Mouse (Mus musculus) embryonic fibroblast, embryonic 13.5 days (primary cell): Measurements from ENCODE around the gene Socs2. TPM values are rescaled to one million over a fixed set of nuclear protein-coding genes. Genes with fewer than 3 reads are reported as not detected.

Source experiments
- H3K27ac ChIP-seq: 2 replicates; pipeline ENCODE4 v1.5.1; 2012; ENCODE audit warnings: low read length, control low read depth, inconsistent platforms; ENCODE audit not compliant: insufficient read depth
- H3K4me1 ChIP-seq: 2 replicates; pipeline ENCODE4 v1.6.1; 2011; ENCODE audit warnings: low read length; ENCODE audit not compliant: control insufficient read depth, insufficient read depth
- H3K4me3 ChIP-seq: 2 replicates; pipeline ENCODE4 v1.5.1; 2011; ENCODE audit warnings: mild to moderate bottlenecking, control low read depth, low read length; ENCODE audit not compliant: insufficient read depth
- CTCF ChIP-seq: IDR thresholded peaks from 2 replicates; pipeline ENCODE4 v1.5.1; 2011; ENCODE audit warnings: mild to moderate bottlenecking, control low read depth, low read length, moderate library complexity, borderline replicate concordance; ENCODE audit not compliant: insufficient read depth
- POLR2A ChIP-seq: IDR thresholded peaks from 2 replicates; pipeline ENCODE4 v1.6.1; 2011; ENCODE audit warnings: low read depth, mild to moderate bottlenecking, control low read depth, low read length, moderate library complexity
- polyA plus RNA-seq: library from polyadenylated mRNA; stranded (reverse); fragments of >200 nt; gene quantifications from 2 replicates; pipeline ENCODE4 v1.2.4, GENCODE M21; 2011; ENCODE audit warnings: low read depth; ENCODE audit not compliant: missing spikeins, insufficient read length

Socs2 gene
- polyA plus RNA-seq, 1 experiment = 42.5 TPM

DNA sequence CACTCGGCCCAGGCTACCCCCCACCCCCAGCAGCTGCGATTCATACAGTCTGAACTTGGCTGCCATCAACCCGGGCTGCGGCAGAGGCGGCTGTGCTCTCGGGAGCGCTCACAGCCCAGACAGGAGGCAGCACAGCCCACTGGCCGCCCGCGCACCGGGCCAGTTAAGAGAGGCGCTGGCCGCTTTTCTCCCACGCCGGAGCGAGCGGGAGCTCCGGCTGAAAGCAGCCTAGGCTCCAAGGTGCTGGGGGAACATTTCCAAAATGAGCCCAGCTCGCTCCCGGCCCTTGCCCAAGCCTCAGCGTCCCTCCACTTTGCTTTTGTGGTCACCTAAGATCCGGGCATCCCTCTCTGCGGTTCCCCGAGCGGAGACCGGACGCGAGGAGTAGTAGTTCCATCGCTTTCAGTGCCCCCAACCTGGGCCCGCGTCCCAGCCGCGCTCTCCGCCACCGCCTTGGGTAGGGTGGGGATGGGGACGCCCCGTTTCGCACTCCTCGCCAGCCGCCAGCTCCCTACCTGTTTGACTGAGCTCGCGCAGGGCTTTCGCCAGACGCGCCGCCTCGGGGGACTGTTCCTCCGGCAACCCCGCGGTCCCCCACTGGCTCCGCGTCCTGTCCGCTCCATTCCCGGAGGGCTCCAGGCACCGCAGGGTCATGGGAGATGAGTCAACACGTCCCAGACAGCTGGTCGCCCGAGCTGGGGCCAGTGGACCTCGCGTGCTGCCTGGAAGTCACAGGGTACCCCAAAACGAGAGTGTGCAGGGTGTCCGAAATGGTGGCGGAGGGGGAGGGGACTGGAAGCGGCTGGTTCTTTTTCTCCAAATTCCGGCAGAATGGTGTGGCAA lies 2.4 kb downstream of the Socs2 start:
- TF ChIP-seq POLR2A = no peak
- no peak for TF ChIP-seq CTCF
- Histone ChIP-seq H3K4me1 (no peaks in the 10 kb centered on the region), H3K4me3 (peak overlapping the region; percentile 61), H3K27ac (no peak overlapping the region)

DNA sequence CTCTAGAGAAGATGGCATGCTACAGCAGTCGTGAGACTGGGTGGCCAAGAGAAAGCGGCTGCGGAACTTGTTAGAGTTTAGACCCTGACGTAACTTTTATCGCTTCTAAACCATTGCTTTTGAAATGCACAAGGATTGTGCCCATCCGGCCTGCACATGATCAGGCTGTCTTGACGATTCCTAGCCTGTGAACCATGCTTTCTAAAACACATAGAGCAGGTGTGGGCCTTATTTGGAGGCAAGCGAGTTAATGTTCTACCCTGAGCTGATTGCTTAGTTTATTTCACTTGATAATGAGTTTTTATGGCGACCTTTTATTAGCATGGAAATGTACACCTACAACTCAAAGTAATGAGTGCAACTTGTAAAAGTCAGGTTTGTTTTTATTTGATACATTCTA lies 5.8 kb downstream of the Socs2 start:
- no peaks in the 10 kb centered on the region for H3K4me1 ChIP-seq
- H3K4me3 ChIP-seq = no peak overlapping the region
- no peak overlapping the region for H3K27ac ChIP-seq
- TF ChIP-seq CTCF (no peak), POLR2A (no peak)

DNA sequence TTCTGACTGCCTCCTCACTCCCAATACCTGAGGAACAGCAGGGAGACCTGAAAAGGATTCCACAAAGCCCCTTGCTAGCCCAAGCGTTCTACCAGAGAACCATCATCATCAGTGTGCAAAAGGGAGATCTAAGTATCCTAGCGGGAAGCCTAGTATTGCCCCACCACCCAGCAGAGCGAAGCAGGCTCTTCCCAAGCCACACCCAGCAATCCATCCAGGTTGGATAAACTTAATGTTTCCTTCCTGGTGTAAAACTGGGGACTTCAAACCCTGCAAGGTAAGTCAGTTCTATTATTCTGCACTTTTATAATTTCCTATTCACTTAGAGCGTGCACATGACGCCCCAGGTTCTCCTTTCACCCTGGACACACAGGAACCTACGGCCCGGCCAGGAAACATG lies 6.3 kb downstream of the Socs2 start:
- no peak overlapping the region for H3K27ac ChIP-seq
- no peak for TF ChIP-seq POLR2A
- TF ChIP-seq CTCF = no peak
- no peak overlapping the region for H3K4me3 ChIP-seq
- no peaks in the 10 kb centered on the region for H3K4me1 ChIP-seq

DNA sequence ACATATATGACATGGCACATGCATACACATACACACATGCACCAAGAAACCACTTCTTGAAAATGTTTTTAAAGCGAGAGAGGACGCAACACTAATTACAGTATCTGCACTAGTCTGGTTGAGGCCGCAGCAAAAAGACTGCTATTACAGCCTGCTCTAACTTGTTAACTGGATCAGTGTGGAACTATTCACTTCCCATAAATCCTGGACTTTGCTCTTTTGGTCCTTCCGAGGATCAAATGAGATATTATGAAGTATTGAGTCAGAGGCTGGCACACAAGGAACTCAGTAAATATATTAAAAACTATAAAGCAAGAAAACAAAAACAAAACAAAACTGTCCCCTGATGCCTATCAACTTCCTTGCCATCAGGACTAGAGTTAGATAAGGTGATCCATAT lies 6.8 kb downstream of the Socs2 start:
- Histone ChIP-seq H3K4me3 (no peak overlapping the region), H3K4me1 (no peaks in the 10 kb centered on the region), H3K27ac (no peak overlapping the region)
- no peak for TF ChIP-seq CTCF
- no peak for TF ChIP-seq POLR2A

DNA sequence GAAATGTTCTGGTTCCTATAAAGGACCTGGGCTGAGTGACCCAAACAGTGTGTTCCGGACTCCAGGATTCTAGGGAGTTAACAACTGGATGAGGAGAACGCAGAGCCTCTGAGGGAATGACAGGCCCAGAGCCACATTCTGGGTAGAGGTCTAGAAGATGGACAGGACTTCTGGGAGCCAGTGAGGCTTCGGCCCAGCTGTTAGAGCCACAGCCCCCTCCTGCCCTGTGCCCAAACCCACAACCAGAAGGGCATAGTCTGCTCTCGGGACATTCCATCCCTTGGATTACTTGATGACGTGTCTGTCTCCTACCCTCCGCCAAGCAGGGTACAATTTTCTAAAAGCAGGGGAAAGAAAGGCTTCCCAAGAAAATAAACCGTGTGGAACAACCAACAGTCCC lies 7.8 kb downstream of the Socs2 start:
- Histone ChIP-seq H3K4me1 (no peaks in the 10 kb centered on the region), H3K27ac (no peak overlapping the region), H3K4me3 (no peak overlapping the region)
- TF ChIP-seq POLR2A (no peak), CTCF (no peak)

DNA sequence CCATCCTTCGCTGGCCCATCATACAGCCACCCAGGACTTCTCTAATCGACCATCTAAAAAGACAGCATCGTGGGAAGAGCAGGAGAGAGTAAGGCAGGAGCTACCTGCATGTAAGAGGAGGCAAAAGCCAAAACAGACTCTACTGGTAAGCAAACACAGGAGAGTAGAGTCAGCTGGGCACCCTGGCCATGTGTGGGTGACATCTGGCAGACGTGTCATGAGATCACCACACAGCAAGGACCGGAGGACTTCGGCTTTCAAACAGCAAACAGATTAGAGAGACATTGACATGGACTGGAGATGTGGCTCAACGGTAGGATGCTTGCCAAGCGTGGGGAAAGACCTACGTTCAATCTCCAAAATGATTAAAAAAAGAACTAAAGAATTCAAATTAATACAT lies 8.5 kb downstream of the Socs2 start:
- Histone ChIP-seq H3K4me1 (no peaks in the 10 kb centered on the region), H3K27ac (no peak overlapping the region), H3K4me3 (no peak overlapping the region)
- TF ChIP-seq POLR2A (no peak), CTCF (no peak)

DNA sequence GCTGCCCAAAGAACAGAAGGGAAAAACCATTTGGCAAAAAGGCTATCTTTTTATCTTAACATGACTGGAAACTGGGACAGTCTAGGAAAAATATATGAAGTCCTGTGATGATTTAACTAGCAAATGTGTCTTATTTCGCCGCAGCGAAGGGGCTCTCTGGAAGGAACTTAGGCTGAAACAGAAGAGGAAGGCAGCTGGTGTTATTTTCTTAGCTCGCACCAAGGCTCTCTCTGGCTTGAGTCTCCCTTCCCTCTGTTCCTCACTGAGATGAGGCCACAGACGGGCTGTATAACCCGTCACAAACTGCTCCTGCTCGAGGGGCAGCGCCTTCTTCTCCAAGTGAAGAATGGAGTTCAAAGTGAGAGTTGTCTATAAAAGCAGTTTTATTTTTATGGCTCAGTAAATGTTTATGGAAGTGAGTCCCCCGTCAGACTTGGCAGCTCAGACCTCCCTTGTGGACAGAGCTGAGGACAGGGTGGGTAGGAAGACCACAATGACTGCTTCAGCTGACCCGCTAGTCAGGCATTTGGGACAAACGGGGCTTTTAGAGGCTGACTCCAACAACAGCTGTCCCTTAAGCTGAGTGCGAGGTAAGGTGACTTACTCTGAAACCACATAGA lies 9.3 kb downstream of the Socs2 start:
- no peak overlapping the region for H3K4me3 ChIP-seq
- TF ChIP-seq CTCF = no peak
- TF ChIP-seq POLR2A = no peak
- no peaks in the 10 kb centered on the region for H3K4me1 ChIP-seq
- no peak overlapping the region for H3K27ac ChIP-seq

DNA sequence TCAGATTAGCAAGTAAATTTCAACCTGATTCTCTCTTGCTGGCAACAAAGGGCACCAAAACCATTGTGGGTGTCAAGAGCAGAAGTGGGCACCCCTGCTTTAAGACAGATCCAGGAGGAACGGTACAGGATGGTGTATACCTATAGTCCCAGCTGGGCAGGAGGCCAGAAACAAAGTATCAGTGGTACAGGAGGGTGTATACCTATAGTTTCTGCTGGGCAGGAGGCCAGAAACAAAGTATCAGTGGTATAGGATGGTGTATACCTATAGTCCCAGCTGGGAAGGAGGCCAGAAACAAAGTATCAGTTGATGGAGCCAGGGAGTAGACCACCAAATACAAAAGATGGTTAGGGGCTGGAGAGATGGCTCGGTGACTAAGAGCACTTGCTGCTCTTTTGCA lies 12.2 kb downstream of the Socs2 start:
- Histone ChIP-seq H3K27ac (no peak overlapping the region), H3K4me3 (no peak overlapping the region), H3K4me1 (no peaks in the 10 kb centered on the region)
- TF ChIP-seq POLR2A (no peak), CTCF (no peak)

DNA sequence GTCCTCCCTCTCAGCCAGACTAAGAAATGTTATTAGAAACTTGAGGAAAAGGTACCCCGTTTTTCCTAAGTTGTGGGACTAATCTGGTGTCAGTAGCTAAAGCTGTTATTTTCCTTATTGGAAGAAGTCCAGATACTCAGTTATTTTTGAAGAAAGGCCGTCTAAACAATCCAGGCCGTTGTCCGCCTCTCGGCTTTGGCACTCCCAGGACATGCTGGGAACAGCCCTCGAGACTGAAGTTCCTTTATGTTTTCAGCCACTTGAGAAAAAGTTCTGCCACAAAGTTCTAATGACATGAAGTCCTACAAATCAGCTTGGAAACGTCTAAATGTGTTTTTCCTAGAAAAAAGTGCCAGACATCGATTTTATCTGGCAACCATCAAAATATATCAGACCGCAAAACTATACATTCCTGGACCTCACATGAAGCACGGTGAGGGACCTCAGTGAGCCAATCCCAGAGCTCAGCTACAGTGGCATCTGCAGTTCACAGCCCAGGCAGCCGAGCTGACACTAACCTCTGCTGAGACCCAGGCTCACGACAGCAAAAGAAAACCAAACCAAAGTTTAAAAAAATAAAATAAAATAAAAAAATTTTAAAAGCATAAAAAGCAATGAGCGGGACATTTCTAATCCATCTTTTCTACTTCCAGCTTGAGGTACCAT lies 17.2 kb downstream of the Socs2 start:
- Histone ChIP-seq H3K4me1 (no peaks in the 10 kb centered on the region), H3K4me3 (no peak overlapping the region), H3K27ac (no peak overlapping the region)
- TF ChIP-seq POLR2A (no peak), CTCF (no peak)

DNA sequence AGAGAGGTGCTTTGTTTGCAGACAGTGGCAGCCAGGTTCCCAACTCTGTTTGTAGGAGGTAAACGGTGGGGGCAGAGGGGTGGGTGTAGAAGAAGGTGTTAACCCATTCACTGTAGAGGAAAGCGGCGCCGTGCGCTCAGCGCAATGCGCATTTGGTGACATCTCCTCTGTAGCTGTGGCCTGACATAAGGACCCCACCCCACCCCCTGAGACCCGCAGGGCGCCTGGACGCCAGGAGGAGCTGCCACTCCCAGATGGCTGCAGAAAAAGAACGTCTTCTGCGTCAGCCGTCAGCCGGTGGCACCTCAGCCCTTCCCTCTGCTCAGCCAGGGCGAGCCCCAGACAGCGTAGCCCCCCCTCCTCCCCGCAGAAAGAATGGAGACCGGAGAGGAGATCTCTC lies 18.5 kb downstream of the Socs2 start:
- Histone ChIP-seq H3K4me3 (no peak overlapping the region), H3K4me1 (no peaks in the 10 kb centered on the region), H3K27ac (no peak overlapping the region)
- TF ChIP-seq CTCF = no peak
- no peak for TF ChIP-seq POLR2A
